Mouse (Mus musculus) fibroblast of lung, adult 2 months (primary cell): ENCODE data around the gene Bax.
"Not testable (repeated sequence)": the region's sequence is repeated elsewhere in the genome, so short reads cannot be mapped to it uniquely, and the experiment has no call there.

Experiments
- DNase-seq: peaks from one replicate; pipeline ENCODE4 v3.0.0-alpha.2; 2011; ENCODE audit warnings: low read depth

Gene Bax

GRCm38 (mm10) chr7:45466283-45467089 is at the start of gene Bax:
Bax (minus strand) TSS chr7:45466898.
- DNase-seq = peak; percentile 86

- DNase-seq = no peak
Measured at GRCm38 (mm10) chr7:45515436-45515835, 48.7 kb upstream of the Bax start.

GRCm38 (mm10) chr7:45514411-45514810 is 47.7 kb upstream of the Bax start:
- DNase-seq = no peak

DNA sequence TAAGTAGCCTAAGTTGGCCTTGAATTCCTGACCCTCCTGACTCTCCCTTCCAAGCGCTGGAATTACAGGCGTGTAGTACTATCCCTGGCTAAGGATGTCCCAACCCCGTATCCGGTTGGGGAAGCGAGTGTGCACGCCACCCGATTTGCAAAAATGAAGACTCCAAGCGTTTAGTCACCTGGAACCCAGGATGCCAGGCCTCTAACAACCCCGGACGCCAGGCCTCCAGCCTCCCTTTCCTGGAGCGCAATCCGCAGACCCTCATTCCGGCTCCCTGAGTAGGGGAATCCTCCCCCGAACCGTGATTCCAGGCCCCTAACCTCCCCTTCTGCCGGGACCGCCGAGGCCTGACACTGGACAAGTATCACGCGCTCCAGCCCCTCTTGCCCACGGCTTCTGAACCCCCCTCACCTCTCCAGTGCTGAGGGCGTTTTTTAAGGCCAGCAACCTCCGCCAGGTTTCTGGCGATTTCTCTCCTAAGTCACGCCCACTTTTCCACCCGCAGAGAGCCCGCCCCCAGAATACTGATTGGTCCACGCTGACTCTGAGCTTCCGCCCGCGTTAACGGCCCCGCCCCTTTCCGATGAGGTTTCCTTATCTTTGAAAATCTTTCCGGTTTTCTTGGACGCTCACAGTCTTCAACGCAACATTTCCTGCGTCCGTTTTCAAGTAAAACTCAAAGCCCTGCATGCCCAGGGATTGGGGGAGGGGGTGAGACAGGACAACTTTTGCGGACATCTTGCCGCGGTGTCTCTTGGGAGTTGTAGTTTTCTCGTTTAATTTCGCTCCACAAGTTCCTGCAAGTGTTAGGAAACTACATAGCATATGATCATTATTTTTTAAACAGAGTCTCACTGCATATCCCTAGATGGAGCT is 43.5 kb upstream of the Bax start, which contains the start of gene Nucb1:
Gene Nucb1, minus strand, starts transcription at position 495 of the 876 bp plus-strand sequence.
- DNase-seq = peak; percentile 87

- no peak for DNase-seq
Measured at GRCm38 (mm10) chr7:45509181-45509882, 42.6 kb upstream of the Bax start.

GRCm38 (mm10) chr7:45508561-45508960 is 41.9 kb upstream of the Bax start:
- no peak for DNase-seq

DNA sequence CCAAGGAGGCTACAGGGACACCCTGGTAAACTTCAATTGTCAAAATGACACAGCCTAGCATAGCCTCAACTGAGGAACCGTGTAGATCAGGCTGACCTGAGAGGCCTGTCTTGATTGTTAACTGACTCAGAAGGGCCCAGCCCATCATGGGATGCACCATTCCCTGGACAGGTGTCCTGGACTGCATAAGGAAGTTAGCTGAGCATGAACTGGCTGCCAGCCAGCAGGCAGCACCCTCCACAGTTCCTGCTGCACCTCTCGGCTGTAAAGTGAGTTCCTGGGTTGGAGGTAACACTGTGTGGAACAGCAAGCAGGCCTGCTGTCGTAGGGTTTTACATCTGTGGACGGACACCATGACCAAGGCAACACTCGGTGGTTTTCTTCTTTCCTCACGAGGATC is 40.9 kb upstream of the Bax start:
- no peak for DNase-seq

DNA sequence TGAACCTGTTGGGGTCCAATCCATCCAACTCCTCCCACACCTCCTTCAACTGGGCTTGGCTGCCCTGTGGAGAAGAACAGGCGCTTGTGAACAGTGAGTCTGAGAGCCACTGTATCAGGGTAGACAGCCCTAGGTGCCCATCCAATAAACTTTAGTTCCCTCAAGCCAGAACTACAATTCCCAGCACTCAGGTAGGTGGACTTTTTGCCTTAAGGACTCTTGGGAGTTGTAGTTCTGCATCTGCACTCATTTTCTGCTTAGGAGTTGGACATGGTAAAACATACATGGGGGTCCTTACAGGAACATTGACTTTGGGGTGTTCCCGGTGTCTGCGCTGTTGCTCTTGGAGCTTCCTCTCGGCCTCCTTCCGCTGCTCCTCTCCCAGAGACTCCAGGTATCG is 31.7 kb upstream of the Bax start:
- no peak for DNase-seq

GRCm38 (mm10) chr7:45494548-45494947 is 27.9 kb upstream of the Bax start:
- DNase-seq = no peak

GRCm38 (mm10) chr7:45492951-45493350 is 26.3 kb upstream of the Bax start:
- no peak for DNase-seq

GRCm38 (mm10) chr7:45492225-45492844 is 25.6 kb upstream of the Bax start:
- no peak for DNase-seq

DNA sequence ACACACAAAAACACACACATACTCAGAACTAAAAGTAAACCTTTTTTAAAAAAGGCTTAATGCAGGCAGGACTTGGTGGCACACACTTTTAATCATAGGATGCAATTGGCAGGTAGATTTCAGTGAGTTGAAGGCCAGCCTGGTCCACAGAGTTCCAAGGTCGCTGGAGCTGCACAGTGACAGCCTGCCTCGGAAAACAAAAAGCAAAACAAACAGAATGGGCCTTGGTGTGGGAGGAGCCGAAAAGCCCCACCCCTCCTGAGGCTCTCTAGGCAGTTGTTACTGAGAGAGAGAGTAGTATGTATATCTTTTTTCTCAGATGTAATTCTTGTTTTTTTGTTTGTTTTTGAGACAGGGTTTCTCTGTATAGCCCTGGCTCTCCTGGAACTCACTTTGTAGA is 24.6 kb upstream of the Bax start:
- no peak for DNase-seq

DNA sequence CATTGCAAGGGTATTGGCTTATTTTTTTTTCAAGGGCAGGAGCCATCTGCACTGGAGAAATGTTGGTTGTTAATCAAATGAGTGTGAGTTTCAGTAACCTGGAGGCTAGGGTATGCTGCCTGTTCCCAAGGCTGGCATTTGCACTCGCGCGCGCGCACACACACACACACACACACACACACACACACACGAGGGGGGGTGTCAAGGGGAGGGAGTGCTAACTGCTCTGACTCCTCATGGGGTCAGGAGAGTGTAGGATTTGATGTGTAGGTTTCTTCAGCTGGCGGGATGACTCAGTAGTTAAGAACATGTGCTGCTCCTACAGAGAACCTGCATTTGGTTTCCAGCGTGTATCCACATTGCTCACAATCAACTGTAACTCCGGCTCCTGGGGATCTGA is 24.1 kb upstream of the Bax start:
- DNase-seq = no peak

GRCm38 (mm10) chr7:45489578-45489977 is 22.9 kb upstream of the Bax start:
- no peak for DNase-seq

GRCm38 (mm10) chr7:45488293-45489204 is 21.9 kb upstream of the Bax start, which contains the start of gene Dhdh:
Dhdh (minus strand) TSS chr7:45488805.
- no peak for DNase-seq

DNA sequence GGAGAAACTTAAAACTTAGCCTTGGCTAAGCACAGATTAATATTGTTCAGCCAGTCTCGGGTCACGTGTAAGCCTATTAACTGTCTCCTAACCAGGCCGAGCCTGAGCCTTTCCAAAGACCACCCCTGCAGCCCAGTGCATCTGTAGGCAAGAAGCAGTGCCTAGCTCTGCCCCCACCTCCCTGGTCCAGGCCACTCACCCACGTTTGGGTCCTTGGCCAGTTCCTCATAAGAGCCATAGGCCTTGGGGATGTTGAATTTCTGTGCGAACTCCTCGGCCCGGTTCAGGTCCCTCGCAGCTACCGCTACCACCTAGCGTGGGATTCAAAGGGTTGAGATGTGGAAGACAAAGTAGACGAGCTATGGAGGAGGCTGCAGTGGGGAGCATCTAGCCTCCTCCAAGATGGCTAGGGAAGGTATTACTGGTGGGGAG is 21.2 kb upstream of the Bax start:
- no peak for DNase-seq

DNA sequence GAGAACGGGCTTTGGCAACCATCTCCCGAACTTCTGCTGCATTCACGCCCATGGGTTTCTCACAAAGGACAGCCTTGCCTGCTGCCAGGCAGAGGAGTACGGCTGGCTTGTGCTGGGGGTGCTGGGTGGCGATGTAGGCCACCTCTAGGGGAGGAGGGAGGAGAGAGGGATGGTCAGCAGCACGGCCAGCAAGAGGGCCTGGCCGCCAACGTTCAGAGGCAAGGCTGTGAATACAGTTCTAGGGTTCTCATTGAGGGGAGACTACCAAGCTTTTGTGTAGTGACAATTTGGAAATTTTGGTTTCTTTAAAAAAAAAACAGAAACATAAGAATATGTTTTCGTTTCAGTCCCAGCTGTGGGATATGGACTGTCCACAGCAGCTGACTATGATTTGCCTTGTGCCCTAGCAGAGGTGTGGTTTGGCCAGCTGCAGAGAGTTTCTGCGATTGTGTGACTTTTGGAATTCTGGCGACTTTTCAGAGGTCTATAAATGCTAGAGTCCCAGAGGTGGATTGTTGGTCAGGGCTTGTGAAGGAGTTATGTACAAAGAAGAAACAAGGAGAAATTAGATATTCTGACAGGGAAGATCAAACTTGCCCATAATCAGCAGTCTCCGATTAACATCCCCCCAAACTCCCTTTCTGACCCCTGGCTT is 20.2 kb upstream of the Bax start, which contains the start of gene Gm45808:
Gene Gm45808, minus strand, starts transcription at position 51 of the 655 bp plus-strand sequence.
- DNase-seq = no peak

- DNase-seq = no peak
Measured at GRCm38 (mm10) chr7:45486158-45486557, 19.5 kb upstream of the Bax start.

- DNase-seq = not testable (repeated sequence)
Measured at GRCm38 (mm10) chr7:45484985-45485384, 18.3 kb upstream of the Bax start.

DNA sequence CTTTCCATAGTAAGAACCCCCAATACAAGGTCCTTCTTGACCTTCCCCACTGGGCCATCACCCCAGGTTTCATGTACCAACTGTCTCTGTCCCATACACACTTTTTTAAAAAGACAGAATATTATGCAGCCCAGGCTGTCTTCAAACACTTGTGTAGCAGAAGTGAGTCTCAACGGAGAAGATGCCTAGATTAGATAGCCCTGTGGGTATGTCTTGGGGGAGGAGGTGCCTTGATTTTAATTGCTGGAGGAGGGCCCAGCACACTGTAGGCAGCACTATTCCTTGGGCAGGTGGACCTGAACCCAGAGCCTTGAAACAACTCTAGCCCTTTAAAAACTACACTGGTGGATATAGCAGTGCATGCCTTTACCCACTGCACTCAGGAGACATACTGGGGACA is 15.5 kb upstream of the Bax start:
- DNase-seq = no peak
